Mouse (Mus musculus): Measurements from ENCODE around the gene Pdgfb.

DNA sequence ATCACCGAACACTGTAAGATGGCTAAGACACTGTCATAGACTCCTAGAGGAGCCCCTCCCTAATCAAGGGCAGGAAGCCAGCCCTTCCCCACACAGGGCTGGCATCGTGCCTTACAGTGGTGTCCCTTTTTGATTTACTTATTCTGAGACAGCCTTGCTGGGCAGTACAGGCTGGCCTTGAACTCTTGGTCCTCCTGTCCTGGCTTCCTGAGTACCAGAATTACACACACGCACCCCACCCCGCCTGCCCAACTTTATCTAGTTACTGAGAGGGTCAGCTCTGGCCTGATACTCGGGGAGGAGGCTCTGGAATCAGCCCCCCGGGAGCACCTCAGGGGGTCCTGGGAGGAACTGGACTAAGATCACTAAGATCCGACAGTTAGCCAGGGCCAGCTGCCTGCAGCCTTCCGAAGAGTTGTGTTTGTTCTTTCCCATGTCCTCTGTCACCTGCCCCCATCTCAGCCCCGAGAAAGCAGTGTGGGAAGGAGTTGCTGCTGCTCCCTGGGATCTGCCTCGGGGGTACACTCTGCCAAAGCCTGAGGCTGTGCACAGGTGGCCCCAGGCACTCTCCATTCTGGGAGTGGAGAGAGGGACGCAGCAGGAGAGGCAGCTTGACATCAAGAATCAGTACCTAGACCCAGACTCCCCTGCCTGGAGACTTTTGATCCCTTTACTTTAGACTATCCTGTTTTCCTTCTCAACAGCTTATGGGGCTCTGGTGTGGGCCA lies 62.1 kb downstream of the Pdgfb start:
- TF ChIP-seq CTCF (IDR thresholded peaks at IDR 0.05 in 2 of 3, conservative IDR thresholded peaks at IDR 0.05 in 1 of 3; ENCODE audit: control insufficient read depth in 1 of 3, insufficient read depth in 1 of 3, low read depth in 2 of 3, low read length in 3 of 3, poor library complexity in 1 of 3, severe bottlenecking in 1 of 3), result no peak
- TF ChIP-seq MAZ (IDR thresholded peaks at IDR 0.05; ENCODE audit: low read depth, low read length), result no peak
- no peak for TF ChIP-seq POLR2A (IDR thresholded peaks at IDR 0.05; ENCODE audit: control insufficient read depth in 1 of 2, insufficient read depth in 1 of 2, low read depth in 1 of 2, low read length in 2 of 2, poor library complexity in 1 of 2)

All from MEL (cell line).